Mouse (Mus musculus): Measurements from ENCODE around the gene Tmem14c. TPM values are rescaled to one million over a fixed set of nuclear protein-coding genes. Genes with fewer than 3 reads are reported as not detected.

The Tmem14c gene
- total and polyA plus RNA-seq, 3 experiments: 140 to 183 (median 178) TPM

- Histone ChIP-seq H3K9me3 (replicated peaks; ENCODE audit: low read length) (no peaks in the 10 kb centered on the region), H3K4me3 (replicated peaks in 1 of 3; ENCODE audit: low read depth in 2 of 3, low read length in 2 of 3, poor library complexity in 1 of 3) (no peak overlapping the region), H3K27me3 (replicated peaks) (no peaks in the 10 kb centered on the region), H3K36me3 (replicated peaks in 1 of 2; ENCODE audit: control insufficient read depth in 1 of 2, insufficient read depth in 1 of 2, low read length in 1 of 2) (no peaks in the 10 kb centered on the region), H3K79me2 (replicated peaks; ENCODE audit: control insufficient read depth, extremely low read depth, insufficient read depth, poor library complexity, severe bottlenecking) (no peaks in the 10 kb centered on the region), H3K27ac (ENCODE audit: insufficient read depth, low read depth) (no peak overlapping the region), H3K9ac (ENCODE audit: insufficient read depth, low read depth) (no peak overlapping the region), H3K4me1 (ENCODE audit: control insufficient read depth in 1 of 2, insufficient read depth in 2 of 2) (no peaks in the 10 kb centered on the region), H3K4me2 (ENCODE audit: insufficient read depth, low read depth, poor library complexity, severe bottlenecking) (no peak overlapping the region)
- TF ChIP-seq ZMIZ1 (IDR thresholded peaks at IDR 0.05; ENCODE audit: low read depth, low read length): no peak
- no peak for TF ChIP-seq USF2 (conservative IDR thresholded peaks at IDR 0.05; ENCODE audit: low read depth, low read length)
- TF ChIP-seq MAFK (IDR thresholded peaks at IDR 0.05; ENCODE audit: insufficient replicate concordance, low read length): peak; percentile 74
- in situ Hi-C loops (cut with MboI; ENCODE audit: low pct_ligation_motif_present, low pct_unique_long_range_greater_than_20kb, low sequenced_read_pairs): no loop called here
- dilution Hi-C loops (cut with MboI; ENCODE audit: extremely low pct_ligation_motif_present, extremely low pct_unique_long_range_greater_than_20kb, low sequenced_read_pairs): no loop called here
- no peak for DNase-seq (ENCODE audit: extremely low read depth)
Observed at GRCm38 (mm10) chr13:41067618-41068017, 51.5 kb downstream of the Tmem14c start.

- in situ Hi-C loops (cut with MboI; ENCODE audit: low pct_ligation_motif_present, low pct_unique_long_range_greater_than_20kb, low sequenced_read_pairs): no loop called here
- H3K36me3 ChIP-seq (replicated peaks in 1 of 2; ENCODE audit: control insufficient read depth in 1 of 2, insufficient read depth in 1 of 2, low read length in 1 of 2): no peaks in the 10 kb centered on the region
- H3K4me3 ChIP-seq (replicated peaks in 1 of 3; ENCODE audit: low read depth in 2 of 3, low read length in 2 of 3, poor library complexity in 1 of 3): no peak overlapping the region
- dilution Hi-C loops (cut with MboI; ENCODE audit: extremely low pct_ligation_motif_present, extremely low pct_unique_long_range_greater_than_20kb, low sequenced_read_pairs): no loop called here
- no peaks in the 10 kb centered on the region for H3K9me3 ChIP-seq (replicated peaks; ENCODE audit: low read length)
- H3K27ac ChIP-seq (ENCODE audit: insufficient read depth, low read depth): no peak overlapping the region
- H3K27me3 ChIP-seq (replicated peaks): no peaks in the 10 kb centered on the region
- TF ChIP-seq SMC3 (IDR thresholded peaks at IDR 0.05; ENCODE audit: low read depth, low read length) (no peak), USF2 (conservative IDR thresholded peaks at IDR 0.05; ENCODE audit: low read depth, low read length) (no peak), CTCF (conservative IDR thresholded peaks at IDR 0.05 in 1 of 2, IDR thresholded peaks at IDR 0.05 in 1 of 2; ENCODE audit: low read depth in 2 of 2, low read length in 2 of 2) (no peak), NRF1 (IDR thresholded peaks at IDR 0.05; ENCODE audit: low read depth, low read length) (no peak), MAZ (IDR thresholded peaks at IDR 0.05; ENCODE audit: low read depth, low read length) (no peak), RAD21 (IDR thresholded peaks at IDR 0.05; ENCODE audit: low read depth, low read length) (no peak), POLR2AphosphoS2 (IDR thresholded peaks at IDR 0.05; ENCODE audit: low read depth, low read length) (no peak), ZMIZ1 (IDR thresholded peaks at IDR 0.05; ENCODE audit: low read depth, low read length) (no peak), ETS1 (conservative IDR thresholded peaks at IDR 0.05; ENCODE audit: low read depth, low read length) (no peak), TBP (conservative IDR thresholded peaks at IDR 0.05; ENCODE audit: low read depth, low read length) (no peak), MAX (IDR thresholded peaks at IDR 0.05; ENCODE audit: low read length) (no peak), ZNF384 (IDR thresholded peaks at IDR 0.05; ENCODE audit: low read depth, low read length) (no peak), ELF1 (IDR thresholded peaks at IDR 0.05; ENCODE audit: low read depth, low read length) (no peak), MYC (IDR thresholded peaks at IDR 0.05; ENCODE audit: low read depth, low read length) (no peak), KAT2A (IDR thresholded peaks at IDR 0.05; ENCODE audit: insufficient replicate concordance, low read length) (no peak), RCOR1 (conservative IDR thresholded peaks at IDR 0.05; ENCODE audit: low read depth, low read length) (no peak), MEF2A (IDR thresholded peaks at IDR 0.05; ENCODE audit: borderline replicate concordance, low read depth, low read length) (no peak), MXI1 (IDR thresholded peaks at IDR 0.05; ENCODE audit: low read depth, low read length) (no peak), GABPA (IDR thresholded peaks at IDR 0.05; ENCODE audit: insufficient replicate concordance, low read depth, low read length) (no peak), JUN (IDR thresholded peaks at IDR 0.05; ENCODE audit: insufficient read depth, low read depth, low read length) (no peak)
- H3K79me2 ChIP-seq (replicated peaks; ENCODE audit: control insufficient read depth, extremely low read depth, insufficient read depth, poor library complexity, severe bottlenecking): no peaks in the 10 kb centered on the region
- no peak overlapping the region for H3K4me2 ChIP-seq (ENCODE audit: insufficient read depth, low read depth, poor library complexity, severe bottlenecking)
- DNase-seq (ENCODE audit: extremely low read depth): no peak
- H3K9ac ChIP-seq (ENCODE audit: insufficient read depth, low read depth): no peak overlapping the region
- H3K4me1 ChIP-seq (ENCODE audit: control insufficient read depth in 1 of 2, insufficient read depth in 2 of 2): no peaks in the 10 kb centered on the region
Observed at GRCm38 (mm10) chr13:41071617-41072016, 55.5 kb downstream of the Tmem14c start.

Other genes with a start within 250 kb of the Tmem14c start
- 0.04 TPM in 1 of 2 replicates, not detected in the other for gene Gcnt2, start 156.5 kb upstream of the Tmem14c start, total RNA-seq (2012; rRNA removed)
- gene Gcnt2, start 156.5 kb upstream of the Tmem14c start, total RNA-seq (2014; rRNA removed): not detected in 2 replicates
- gene Gcnt2, start 156.5 kb upstream of the Tmem14c start, polyA plus RNA-seq (2012; ENCODE audit: insufficient read length, low read depth): not detected in 2 replicates
- gene Pak1ip1, start 15.3 kb upstream of the Tmem14c start, total RNA-seq (2012; rRNA removed): 54.8 and 55.1 TPM in 2 replicates
- gene Pak1ip1, start 15.3 kb upstream of the Tmem14c start, total RNA-seq (2014; rRNA removed): 81.9 and 88.6 TPM in 2 replicates
- gene Pak1ip1, start 15.3 kb upstream of the Tmem14c start, polyA plus RNA-seq (2012; ENCODE audit: insufficient read length, low read depth): 65.4 and 66.1 TPM in 2 replicates
- not detected in 2 replicates for gene Mak, start 63.4 kb downstream of the Tmem14c start, total RNA-seq (2012; rRNA removed)
- gene Mak, start 63.4 kb downstream of the Tmem14c start, total RNA-seq (2014; rRNA removed): not detected in 2 replicates
- gene Mak, start 63.4 kb downstream of the Tmem14c start, polyA plus RNA-seq (2012; ENCODE audit: insufficient read length, low read depth): not detected in 2 replicates
- 1.4 and 2.4 TPM in 2 replicates for gene Gcm2, start 94.7 kb downstream of the Tmem14c start, total RNA-seq (2012; rRNA removed)
- 8.0 and 8.7 TPM in 2 replicates for gene Gcm2, start 94.7 kb downstream of the Tmem14c start, total RNA-seq (2014; rRNA removed)
- 7.2 and 9.0 TPM in 2 replicates for gene Gcm2, start 94.7 kb downstream of the Tmem14c start, polyA plus RNA-seq (2012; ENCODE audit: insufficient read length, low read depth)
- gene Sycp2l, start 98.0 kb downstream of the Tmem14c start, total RNA-seq (2012; rRNA removed): 0.21 TPM in 1 of 2 replicates, not detected in the other
- gene Sycp2l, start 98.0 kb downstream of the Tmem14c start, total RNA-seq (2014; rRNA removed): 0.36 and 1.0 TPM in 2 replicates
- gene Sycp2l, start 98.0 kb downstream of the Tmem14c start, polyA plus RNA-seq (2012; ENCODE audit: insufficient read length, low read depth): 1.3 and 1.9 TPM in 2 replicates
- not detected in 2 replicates for gene Elovl2, start 204.1 kb downstream of the Tmem14c start, total RNA-seq (2012; rRNA removed)
- gene Elovl2, start 204.1 kb downstream of the Tmem14c start, total RNA-seq (2014; rRNA removed): not detected in 2 replicates
- gene Elovl2, start 204.1 kb downstream of the Tmem14c start, polyA plus RNA-seq (2012; ENCODE audit: insufficient read length, low read depth): not detected in 2 replicates
- gene Smim13, start 233.6 kb downstream of the Tmem14c start, total RNA-seq (2012; rRNA removed): 4.4 and 5.2 TPM in 2 replicates
- gene Smim13, start 233.6 kb downstream of the Tmem14c start, total RNA-seq (2014; rRNA removed): 13.4 and 13.5 TPM in 2 replicates
- gene Smim13, start 233.6 kb downstream of the Tmem14c start, polyA plus RNA-seq (2012; ENCODE audit: insufficient read length, low read depth): 10.8 and 11.6 TPM in 2 replicates

Measured in CH12.LX (cell line).